Comparison of ENCODE assay signal across 18 mouse cellular contexts in genomic region chr4:90014203-90014602, GRCm38 (mm10).
DNase-seq lines count a peak whose midpoint lies in the region; ATAC-seq lines count a peak whose summit lies in the region.
"Had no signal": no experiment of that assay in that cellular context is flagged by ENCODE, and none has a peak within 500 bp of the region (broad histone marks: within the 10 kb centered on the region; RNA-seq: fewer than 3 reads in every experiment).

No protein-coding gene starts in this region.

- no peak overlapping the region for H3K27ac ChIP-seq in forebrain, embryonic 14.5 days (ENCODE audit: low read depth, low read length)
- no peak overlapping the region for H3K27ac ChIP-seq in forebrain, embryonic 13.5 days
- H3K27ac ChIP-seq: embryonic facial prominence, embryonic 13.5 days; forebrain, embryonic 15.5 days had no signal

- peak; percentile 40; the same call in 1 of the 2 replicates for ATAC-seq in forebrain, embryonic 14.5 days
- ATAC-seq in forebrain, embryonic 13.5 days = no peak
- no peak for ATAC-seq in frontal cortex, adult (ENCODE audit: low TSS enrichment)
- ATAC-seq: forebrain, embryonic 15.5 days; hindbrain, embryonic 16.5 days had no signal

- no peaks in the 10 kb centered on the region for H3K9me3 ChIP-seq in forebrain, embryonic 14.5 days (replicated peaks; ENCODE audit: control insufficient read depth, low read length)
- H3K9me3 ChIP-seq in forebrain, embryonic 13.5 days (replicated peaks) = no peaks in the 10 kb centered on the region
- H3K9me3 ChIP-seq: embryonic facial prominence, embryonic 13.5 days; forebrain, embryonic 15.5 days; heart, embryonic 12.5 days had no signal

- no peaks in the 10 kb centered on the region for H3K4me1 ChIP-seq in forebrain, embryonic 14.5 days (ENCODE audit: control insufficient read depth, insufficient read depth, low read length)
- H3K4me1 ChIP-seq in forebrain, embryonic 13.5 days = no peaks in the 10 kb centered on the region
- H3K4me1 ChIP-seq: embryonic facial prominence, embryonic 13.5 days; forebrain, embryonic 15.5 days; heart, embryonic 12.5 days had no signal

- H3K27me3 ChIP-seq in forebrain, embryonic 14.5 days (replicated peaks; ENCODE audit: control insufficient read depth, insufficient read depth, low read length) = no peaks in the 10 kb centered on the region
- H3K27me3 ChIP-seq in forebrain, embryonic 13.5 days = no peaks in the 10 kb centered on the region
- H3K27me3 ChIP-seq: embryonic facial prominence, embryonic 13.5 days; forebrain, embryonic 15.5 days; heart, embryonic 12.5 days had no signal

- no peak overlapping the region for H3K4me3 ChIP-seq in forebrain, embryonic 14.5 days (ENCODE audit: low read depth, low read length)
- H3K4me3 ChIP-seq in forebrain, embryonic 13.5 days = no peak overlapping the region
- H3K4me3 ChIP-seq: embryonic facial prominence, embryonic 13.5 days; forebrain, embryonic 15.5 days; heart, embryonic 12.5 days had no signal

- H3K9ac ChIP-seq in forebrain, embryonic 14.5 days (ENCODE audit: low read length) = no peak overlapping the region
- H3K9ac ChIP-seq in forebrain, embryonic 13.5 days = no peak overlapping the region
- H3K9ac ChIP-seq: embryonic facial prominence, embryonic 13.5 days; forebrain, embryonic 15.5 days; heart, embryonic 12.5 days had no signal

- no peaks in the 10 kb centered on the region for H3K36me3 ChIP-seq in forebrain, embryonic 14.5 days (ENCODE audit: control insufficient read depth, insufficient read depth, low read length)
- no peaks in the 10 kb centered on the region for H3K36me3 ChIP-seq in forebrain, embryonic 13.5 days (ENCODE audit: poor library complexity, severe bottlenecking)
- H3K36me3 ChIP-seq: embryonic facial prominence, embryonic 13.5 days; forebrain, embryonic 15.5 days; heart, embryonic 12.5 days had no signal

- H3K4me2 ChIP-seq in forebrain, embryonic 14.5 days (ENCODE audit: low read length) = no peak overlapping the region
- no peak overlapping the region for H3K4me2 ChIP-seq in forebrain, embryonic 13.5 days
- H3K4me2 ChIP-seq: embryonic facial prominence, embryonic 13.5 days; forebrain, embryonic 15.5 days; heart, embryonic 12.5 days had no signal

- DNase-seq in forebrain, embryonic 14.5 days (ENCODE audit: low spot score) = peak; percentile 37
- DNase-seq in layer of hippocampus, adult 18-20 months (ENCODE audit: low spot score in 2 of 2) = peak; percentile 20 to 50
- no peak for DNase-seq in layer of hippocampus, adult 9-10 months (ENCODE audit: low spot score)
- peak; percentile 84 for DNase-seq in Muller cell, postnatal 12 days (ENCODE audit: inconsistent ontology term)
- peak; percentile 26 for DNase-seq in layer of hippocampus, adult 9-11 months
- no peak for DNase-seq in spleen, postnatal 36 days (ENCODE audit: low spot score in 2 of 2)
- DNase-seq: adrenal gland, adult 2 months; adrenal gland, postnatal 25 days; cerebellum, adult 11 months; cerebellum, adult 8-10 months; cerebellum, postnatal 25 days; gastrocnemius, postnatal 25 days had no signal

Comparison
In these comparisons a context has a peak if more than half of its experiments do, and no peak if none do; other contexts are left out.
1. DNase-seq: peak in forebrain, embryonic 14.5 days (single experiment), layer of hippocampus, adult 18-20 months (2 of 2), Muller cell, postnatal 12 days (single experiment) and layer of hippocampus, adult 9-11 months (single experiment); none in layer of hippocampus, adult 9-10 months (single experiment) and spleen, postnatal 36 days (0 of 2).